Mouse (Mus musculus) embryonic fibroblast, embryonic 13.5 days (primary cell): ENCODE measurements at regions not wholly inside any gene's neighbourhood (a gene's known extent, or its start where the extent isn't known, plus 50 kb on each side); places are given as distances from the start of the nearest gene placed in this dataset.

Source experiments
- CTCF ChIP-seq: IDR thresholded peaks from 2 replicates; pipeline ENCODE4 v1.5.1; 2011; ENCODE audit warnings: mild to moderate bottlenecking, control low read depth, low read length, moderate library complexity, borderline replicate concordance; ENCODE audit not compliant: insufficient read depth
- POLR2A ChIP-seq: IDR thresholded peaks from 2 replicates; pipeline ENCODE4 v1.6.1; 2011; ENCODE audit warnings: low read depth, mild to moderate bottlenecking, control low read depth, low read length, moderate library complexity

- TF ChIP-seq CTCF (no peak), POLR2A (no peak)
Measured at GRCm38 (mm10) chrX:57950896-57951295, 71.6 kb upstream of the Zic3 start.
